Mouse (Mus musculus) embryo, embryonic 10.5 days (tissue): ENCODE measurements around the gene Deup1.

Experiments used
- DNase-seq: peaks from one replicate; pipeline ENCODE4 v3.0.0-alpha.2; 2015; ENCODE audit warnings: low spot score

Deup1 gene

GRCm38 (mm10) chr9:15533336-15534070, 94.2 kb downstream of the Deup1 start:
- no peak for DNase-seq

GRCm38 (mm10) chr9:15531204-15531603, 96.5 kb downstream of the Deup1 start:
- no peak for DNase-seq

- no peak for DNase-seq
These were observed 97.8 kb downstream of the Deup1 start for GRCm38 (mm10) chr9:15529965-15530320.

- DNase-seq: no peak
These were observed 98.3 kb downstream of the Deup1 start for GRCm38 (mm10) chr9:15529275-15529964.

DNA sequence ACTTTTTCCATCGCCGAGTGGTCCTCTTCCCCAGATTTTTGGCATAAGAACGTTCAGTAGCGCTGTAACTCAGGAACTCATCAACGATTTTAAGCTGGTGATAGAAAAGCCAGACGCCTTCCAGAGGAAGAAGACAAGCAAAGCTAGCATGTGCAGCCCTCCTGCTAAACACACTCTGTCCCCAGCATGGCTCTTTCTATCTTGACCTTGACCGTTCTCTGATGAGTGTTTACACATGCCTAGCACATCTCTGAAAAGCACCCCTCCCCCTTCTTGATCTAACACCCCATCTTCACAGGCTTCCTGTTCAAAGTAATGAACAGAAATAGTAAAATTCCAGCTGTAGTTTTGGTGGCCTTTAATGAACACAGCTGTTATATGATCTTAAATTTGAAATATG, 99.4 kb downstream of the Deup1 start:
- no peak for DNase-seq

- no peak for DNase-seq
These were observed 99.9 kb downstream of the Deup1 start for GRCm38 (mm10) chr9:15527846-15528245.

GRCm38 (mm10) chr9:15526539-15526938, 101.2 kb downstream of the Deup1 start:
- no peak for DNase-seq

DNA sequence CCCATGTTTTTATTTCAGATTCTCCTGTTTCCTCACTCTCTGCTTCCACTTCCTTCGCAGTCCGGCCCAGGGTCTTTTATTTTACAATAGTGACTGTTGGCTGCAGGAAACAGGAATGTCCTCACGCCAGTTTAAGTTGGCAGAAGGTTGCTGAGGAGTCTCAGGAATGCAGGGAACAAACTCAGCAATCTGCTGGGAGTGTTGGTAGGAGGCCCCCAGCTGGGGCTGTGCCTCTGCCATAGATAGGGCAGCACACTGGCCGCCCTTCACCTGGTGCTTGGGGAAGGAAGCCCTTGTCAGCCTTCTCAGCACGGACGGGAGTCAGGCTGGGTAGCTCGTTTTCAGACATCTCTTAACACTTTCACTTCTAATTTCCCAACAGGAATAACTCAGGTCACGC, 102.5 kb downstream of the Deup1 start:
- no peak for DNase-seq

DNA sequence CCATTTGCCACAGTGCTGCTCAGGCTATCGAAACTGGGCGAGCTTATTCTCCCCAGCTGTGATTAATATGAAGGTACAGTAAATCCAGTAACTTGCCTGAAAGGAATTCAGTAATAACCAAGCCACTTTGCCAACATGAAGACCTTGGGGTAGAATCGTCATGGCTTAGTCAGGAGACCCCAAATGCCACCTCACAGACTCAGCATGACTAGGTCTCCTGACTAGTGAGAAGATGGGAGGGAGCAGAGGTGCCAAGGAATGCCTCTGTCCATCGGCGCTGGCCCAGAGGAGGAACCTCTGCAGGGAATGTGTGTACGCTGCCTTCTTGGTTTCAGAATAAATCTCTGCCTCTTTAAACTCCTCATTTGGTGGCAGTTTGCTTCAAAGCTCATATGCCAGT, 104.1 kb downstream of the Deup1 start:
- DNase-seq: no peak

- DNase-seq: no peak
These were observed 104.8 kb downstream of the Deup1 start for GRCm38 (mm10) chr9:15522887-15523286.

DNA sequence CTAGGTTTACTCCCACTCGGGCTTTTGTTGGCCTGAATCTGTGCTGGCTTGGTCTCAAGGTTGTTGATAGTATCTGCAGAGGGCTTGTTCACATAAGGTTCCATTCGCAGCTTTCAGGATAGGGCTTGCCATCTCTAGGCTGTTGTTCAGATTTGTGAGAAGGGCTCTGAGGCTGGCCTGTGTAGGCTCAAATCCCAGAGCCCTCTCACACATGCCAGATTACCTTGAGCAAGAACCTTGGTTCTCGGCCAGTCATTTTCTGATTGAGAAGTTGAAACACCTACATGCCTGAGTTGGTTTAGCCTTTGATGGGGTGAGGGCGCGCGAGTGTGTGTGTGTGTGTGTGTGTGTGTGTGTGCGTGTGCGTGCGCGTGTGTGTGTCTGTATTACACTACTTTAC, 105.4 kb downstream of the Deup1 start:
- DNase-seq: no peak

DNA sequence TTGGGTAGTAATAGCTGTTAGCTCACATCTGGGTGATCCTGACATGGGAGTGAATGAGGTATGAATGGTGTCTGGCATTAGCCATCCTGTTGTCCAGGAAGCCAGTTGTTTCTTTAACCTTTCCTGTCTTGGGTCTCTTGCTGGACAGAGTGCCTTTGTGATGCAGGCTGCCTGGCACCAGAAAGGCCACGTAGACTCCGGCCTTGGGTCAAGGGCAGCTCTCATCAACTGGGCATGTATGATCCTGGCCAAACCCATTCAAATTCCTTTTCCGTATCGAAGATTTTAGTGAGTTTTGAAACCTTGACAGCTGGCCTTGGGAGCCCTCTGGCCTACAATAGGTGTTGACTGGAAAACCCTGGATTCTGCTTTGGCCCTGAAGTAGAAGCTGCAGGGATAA, 109.8 kb downstream of the Deup1 start:
- no peak for DNase-seq

GRCm38 (mm10) chr9:15516007-15516406, 111.7 kb downstream of the Deup1 start:
- DNase-seq: no peak

- no peak for DNase-seq
These were observed 114.8 kb downstream of the Deup1 start for GRCm38 (mm10) chr9:15512918-15513317.

GRCm38 (mm10) chr9:15510557-15511310, 117.0 kb downstream of the Deup1 start:
- no peak for DNase-seq
